Mouse (Mus musculus) hindbrain, embryonic 14.5 days (tissue): Measurements from ENCODE around the gene Nxpe3. TPM values are rescaled to one million over a fixed set of nuclear protein-coding genes. Genes with fewer than 3 reads are reported as not detected.

ENCODE experiments used
- ATAC-seq: fragments of 200-750 bp; cut with Nextera tagmentation; 2 replicates; pipeline ENCODE4 v1.8.0; 2017; ENCODE audit warnings: moderate number of reproducible peaks, mild to moderate bottlenecking, moderate TSS enrichment, moderate library complexity; ENCODE audit not compliant: low FRiP score
- DNase-seq: peaks from one replicate; pipeline ENCODE4 v3.0.0-alpha.2; 2015; ENCODE audit warnings: low spot score
- H3K27ac ChIP-seq: fragments of 300-500 bp; sonication (generic); 2 replicates; pipeline ENCODE4 v1.5.1; 2014; ENCODE audit warnings: mild to moderate bottlenecking, moderate library complexity
- H3K27me3 ChIP-seq: fragments of 300-500 bp; sonication (generic); 2 replicates; pipeline ENCODE4 v1.6.1; 2014; ENCODE audit warnings: mild to moderate bottlenecking, low read length, mixed read lengths; ENCODE audit not compliant: control insufficient read depth, insufficient read depth
- H3K36me3 ChIP-seq: fragments of 300-500 bp; sonication (generic); replicated peaks from 2 replicates; pipeline ENCODE4 v1.6.1; 2014; ENCODE audit not compliant: control insufficient read depth, insufficient read depth
- H3K4me1 ChIP-seq: fragments of 300-500 bp; sonication (generic); replicated peaks from 2 replicates; pipeline ENCODE4 v1.6.1; 2014; ENCODE audit warnings: antibody characterized with exemption, low read length, mixed read lengths; ENCODE audit not compliant: control insufficient read depth, insufficient read depth
- H3K4me2 ChIP-seq: fragments of 300-500 bp; sonication (generic); replicated peaks from 2 replicates; pipeline ENCODE4 v1.6.1; 2014; ENCODE audit warnings: mild to moderate bottlenecking, moderate library complexity
- H3K4me3 ChIP-seq: fragments of 300-500 bp; sonication (generic); replicated peaks from 2 replicates; pipeline ENCODE4 v1.5.1; 2014; ENCODE audit warnings: mild to moderate bottlenecking, low read length
- H3K9ac ChIP-seq: fragments of 300-500 bp; sonication (generic); 2 replicates; pipeline ENCODE4 v1.6.1; 2014
- H3K9me3 ChIP-seq: fragments of 300-500 bp; sonication (generic); 2 replicates; pipeline ENCODE4 v1.6.1; 2016; ENCODE audit warnings: low read length; ENCODE audit not compliant: control insufficient read depth
- WGBS: fragments of 180-500 bp; shearing (Covaris S2); extraction: QIAGEN DNeasy Blood & Tissue Kit; methylation state at CpG from one replicate; pipeline ENCODE4 v1.1.7; 2014; 5-methylcytosine and 5-hydroxymethylcytosine counted together
- polyA plus RNA-seq: library from polyadenylated mRNA; unstranded; fragments of >200 nt; fragmentation: Nextera tagmentation; extraction: Ambion mirVana; gene quantifications from 2 replicates; pipeline ENCODE4 v1.2.1, GENCODE M21; 2014

Gene Nxpe3
- polyA plus RNA-seq: 1.3 and 1.9 TPM in 2 replicates

- H3K9me3 ChIP-seq: no peaks in the 10 kb centered on the region
- peaks cover 20% of the 10 kb centered on the region for H3K4me1 ChIP-seq
- peak within 1 kb of the TSS; percentile 84 for H3K4me3 ChIP-seq
- H3K4me2 ChIP-seq: peak within 1 kb of the TSS; percentile 77
- no peaks in the 10 kb centered on the region for H3K27me3 ChIP-seq
- under 1% methylated on average over 65 of the region's 74 CpGs for whole genome bisulfite sequencing
- ATAC-seq (peak; percentile 96), DNase-seq (peak; percentile 78)
- H3K9ac ChIP-seq: peak within 1 kb of the TSS; percentile 91
- peak within 1 kb of the TSS; percentile 88 for H3K27ac ChIP-seq
- H3K36me3 ChIP-seq: 0 out of 2 replicates have a peak, but pooled peaks cover under 1% of the 10 kb centered on the region
Measured at GRCm38 (mm10) chr16:55894893-55895650, at the start of gene Nxpe3. Nxpe3 (minus strand) TSS chr16:55895285.

- Histone ChIP-seq H3K4me1 (no peaks in the 10 kb centered on the region), H3K9ac (no peak overlapping the region), H3K4me3 (no peak overlapping the region), H3K9me3 (no peaks in the 10 kb centered on the region), H3K27me3 (no peaks in the 10 kb centered on the region), H3K36me3 (no peaks in the 10 kb centered on the region), H3K4me2 (no peak overlapping the region), H3K27ac (no peak overlapping the region)
- no peak for ATAC-seq
- DNase-seq: no peak
- WGBS: 93% methylated on average over 4 of the region's 4 CpGs
Measured at GRCm38 (mm10) chr16:55940781-55941180, 45.7 kb upstream of the Nxpe3 start.

GRCm38 (mm10) chr16:55939703-55940102 is 44.6 kb upstream of the Nxpe3 start:
- Histone ChIP-seq H3K4me1 (no peaks in the 10 kb centered on the region), H3K27me3 (no peaks in the 10 kb centered on the region), H3K4me3 (no peak overlapping the region), H3K9ac (no peak overlapping the region), H3K36me3 (no peaks in the 10 kb centered on the region), H3K9me3 (no peaks in the 10 kb centered on the region), H3K27ac (no peak overlapping the region), H3K4me2 (no peak overlapping the region)
- 87% methylated on average over 6 of the region's 6 CpGs for WGBS
- ATAC-seq: no peak
- no peak for DNase-seq

- no peak overlapping the region for H3K9ac ChIP-seq
- no peak overlapping the region for H3K4me2 ChIP-seq
- H3K4me1 ChIP-seq: no peaks in the 10 kb centered on the region
- no peaks in the 10 kb centered on the region for H3K36me3 ChIP-seq
- H3K27ac ChIP-seq: no peak overlapping the region
- WGBS: 90% methylated on average over 4 of the region's 4 CpGs
- H3K9me3 ChIP-seq: no peaks in the 10 kb centered on the region
- no peak for ATAC-seq
- H3K27me3 ChIP-seq: no peaks in the 10 kb centered on the region
- no peak overlapping the region for H3K4me3 ChIP-seq
- no peak for DNase-seq
Measured at GRCm38 (mm10) chr16:55938761-55939160, 43.7 kb upstream of the Nxpe3 start.

GRCm38 (mm10) chr16:55934453-55935037 is 39.5 kb upstream of the Nxpe3 start, which contains the start of gene Cep97:
Cep97 (minus strand) TSS chr16:55934855.
- Histone ChIP-seq H3K9me3 (no peaks in the 10 kb centered on the region), H3K36me3 (no peaks in the 10 kb centered on the region; the same call in 1 of the 2 replicates), H3K4me2 (peak within 1 kb of the TSS; percentile 55), H3K9ac (peak within 1 kb of the TSS; percentile 63), H3K4me3 (peak within 1 kb of the TSS; percentile 63), H3K27me3 (no peaks in the 10 kb centered on the region), H3K4me1 (0 out of 2 replicates have a peak, but pooled peaks cover 3% of the 10 kb centered on the region), H3K27ac (peak within 1 kb of the TSS; percentile 69)
- peak; percentile 92 for DNase-seq
- peak; percentile 99 for ATAC-seq
- WGBS: under 1% methylated on average over 24 of the region's 24 CpGs

- H3K36me3 ChIP-seq: peaks cover 3% of the 10 kb centered on the region
- ATAC-seq (peak; percentile 57), DNase-seq (peak; percentile 62)
- H3K27me3 ChIP-seq: no peaks in the 10 kb centered on the region
- WGBS: 1% methylated on average over 32 of the region's 32 CpGs
- peak overlapping the region; percentile 63 for H3K9ac ChIP-seq
- peak overlapping the region; percentile 69 for H3K27ac ChIP-seq
- H3K4me3 ChIP-seq: peak overlapping the region; percentile 63
- H3K9me3 ChIP-seq: no peaks in the 10 kb centered on the region
- 0 out of 2 replicates have a peak, but pooled peaks cover 3% of the 10 kb centered on the region for H3K4me1 ChIP-seq
- H3K4me2 ChIP-seq: peak overlapping the region; percentile 55
Measured at GRCm38 (mm10) chr16:55933681-55934343, 38.7 kb upstream of the Nxpe3 start.

GRCm38 (mm10) chr16:55924010-55924409 is 28.9 kb upstream of the Nxpe3 start:
- H3K4me1 ChIP-seq: no peaks in the 10 kb centered on the region
- no peak overlapping the region for H3K4me3 ChIP-seq
- ATAC-seq (no peak), DNase-seq (no peak)
- H3K4me2 ChIP-seq: no peak overlapping the region
- no peaks in the 10 kb centered on the region for H3K27me3 ChIP-seq
- no peaks in the 10 kb centered on the region for H3K9me3 ChIP-seq
- no peak overlapping the region for H3K27ac ChIP-seq
- WGBS: 92% methylated on average over 4 of the region's 4 CpGs
- no peak overlapping the region for H3K9ac ChIP-seq
- peaks cover 64% of the 10 kb centered on the region for H3K36me3 ChIP-seq

GRCm38 (mm10) chr16:55922079-55922478 is 27.0 kb upstream of the Nxpe3 start:
- WGBS: 92% methylated on average over 10 of the region's 10 CpGs
- Histone ChIP-seq H3K4me3 (no peak overlapping the region), H3K4me2 (no peak overlapping the region), H3K27ac (no peak overlapping the region), H3K36me3 (peaks cover 64% of the 10 kb centered on the region), H3K9me3 (no peaks in the 10 kb centered on the region), H3K9ac (no peak overlapping the region), H3K27me3 (no peaks in the 10 kb centered on the region), H3K4me1 (no peaks in the 10 kb centered on the region)
- ATAC-seq (no peak), DNase-seq (no peak)

- no peak overlapping the region for H3K4me3 ChIP-seq
- no peaks in the 10 kb centered on the region for H3K9me3 ChIP-seq
- H3K36me3 ChIP-seq: peaks cover 84% of the 10 kb centered on the region
- H3K9ac ChIP-seq: no peak overlapping the region
- H3K27ac ChIP-seq: no peak overlapping the region
- no peak overlapping the region for H3K4me2 ChIP-seq
- no peak for DNase-seq
- H3K4me1 ChIP-seq: no peaks in the 10 kb centered on the region
- no peaks in the 10 kb centered on the region for H3K27me3 ChIP-seq
- WGBS: over 99% methylated on average over 7 of the region's 7 CpGs
- ATAC-seq: no peak
Measured at GRCm38 (mm10) chr16:55914716-55915115, 19.6 kb upstream of the Nxpe3 start.
